Mouse (Mus musculus) liver, postnatal 0 days (tissue): ENCODE data around the gene Trpm3.

Source experiments
- CTCF ChIP-seq: sonication (generic); IDR thresholded peaks from 2 replicates; pipeline ENCODE4 v1.5.1; 2016; ENCODE audit warnings: antibody characterized with exemption, low read depth
- EP300 ChIP-seq: IDR thresholded peaks from 2 replicates; pipeline ENCODE4 v1.6.1; 2016; ENCODE audit warnings: antibody characterized with exemption, low read depth, mild to moderate bottlenecking

- TF ChIP-seq CTCF (no peak), EP300 (no peak)
Observed at GRCm38 (mm10) chr19:23037499-23037898, 898.7 kb downstream of the Trpm3 start.
